Mouse (Mus musculus) megakaryocyte, embryonic 14.5 days (primary cell): ENCODE measurements around the gene Snx32.

Experiments used
- FLI1 ChIP-seq: IDR thresholded peaks from 2 replicates; pipeline ENCODE4 v1.6.1; 2012; ENCODE audit warnings: low read length, inconsistent platforms, mixed read lengths
- GATA1 ChIP-seq: IDR thresholded peaks from 3 replicates; pipeline ENCODE4 v1.6.1; 2012; ENCODE audit warnings: mixed read lengths, low read length, inconsistent platforms, borderline replicate concordance

- TF ChIP-seq GATA1 (no peak), FLI1 (no peak)
Measured at GRCm38 (mm10) chr19:5451766-5452165, 58.6 kb downstream of the Snx32 start.
